Mouse (Mus musculus) ES-E14 (cell line): ENCODE data around the gene Eif4g3. TPM values are rescaled to one million over a fixed set of nuclear protein-coding genes. Genes with fewer than 3 reads are reported as not detected.

ENCODE experiments used
- DNase-seq: peaks from one replicate; pipeline ENCODE4 v3.0.0-alpha.2; 2013; ENCODE audit warnings: low read depth, low spot score
- H3K27ac ChIP-seq: 2 replicates; pipeline ENCODE4 v1.5.1; 2012; ENCODE audit warnings: low read depth, mild to moderate bottlenecking, low read length, moderate library complexity, mixed read lengths; ENCODE audit not compliant: poor library complexity, insufficient read depth, severe bottlenecking
- H3K36me3 ChIP-seq: 2 replicates; pipeline ENCODE4 v1.6.1; 2012; ENCODE audit warnings: mild to moderate bottlenecking, low read length, moderate library complexity, mixed read lengths; ENCODE audit not compliant: control insufficient read depth, poor library complexity, insufficient read depth, severe bottlenecking
- H3K4me1 ChIP-seq, 2 experiments: fragments of 150-350 bp in 1 of 2; sonication (generic) in 1 of 2; 2 replicates each; pipeline ENCODE4 v1.6.1; 2012; ENCODE audit warnings: low read length in 2 of 2, mild to moderate bottlenecking in 1 of 2, mixed read lengths in 1 of 2; ENCODE audit not compliant: control insufficient read depth in 2 of 2, insufficient read depth in 2 of 2, poor library complexity in 1 of 2
- H3K4me3 ChIP-seq, 2 experiments: fragments of 150-350 bp in 1 of 2; sonication (generic) in 1 of 2; 2 replicates each; pipeline ENCODE4 v1.5.1; 2012; ENCODE audit warnings: low read length in 2 of 2, low read depth in 1 of 2, mild to moderate bottlenecking in 1 of 2, mixed read lengths in 1 of 2; ENCODE audit not compliant: insufficient read depth in 1 of 2, poor library complexity in 1 of 2, severe bottlenecking in 1 of 2
- H3K9ac ChIP-seq: 2 replicates; pipeline ENCODE4 v1.6.1; 2012; ENCODE audit warnings: low read depth, mild to moderate bottlenecking, low read length, mixed read lengths; ENCODE audit not compliant: poor library complexity, insufficient read depth, severe bottlenecking
- H3K9me3 ChIP-seq: fragments of 150-350 bp; sonication (generic); 2 replicates; pipeline ENCODE4 v1.6.1; 2012; ENCODE audit warnings: low read depth, mild to moderate bottlenecking, low read length; ENCODE audit not compliant: control insufficient read depth, insufficient read depth
- CHD2 ChIP-seq: IDR thresholded peaks from 2 replicates; pipeline ENCODE4 v1.6.1; 2014; ENCODE audit warnings: mild to moderate bottlenecking, low read depth, low read length, inconsistent platforms
- HCFC1 ChIP-seq: IDR thresholded peaks from 2 replicates; pipeline ENCODE4 v1.6.1; 2012; ENCODE audit warnings: low read length, inconsistent platforms, borderline replicate concordance; ENCODE audit not compliant: insufficient read depth
- MAFK ChIP-seq: IDR thresholded peaks from 2 replicates; pipeline ENCODE4 v1.6.1; 2014; ENCODE audit warnings: mild to moderate bottlenecking, low read depth, low read length, inconsistent platforms; ENCODE audit not compliant: insufficient read depth
- ZC3H11A ChIP-seq: IDR thresholded peaks from 2 replicates; pipeline ENCODE4 v1.6.1; 2012; ENCODE audit warnings: low read depth, mild to moderate bottlenecking, inconsistent platforms, low read length, borderline replicate concordance
- ZNF384 ChIP-seq: IDR thresholded peaks from 2 replicates; pipeline ENCODE4 v1.6.1; 2012; ENCODE audit warnings: low read depth, low read length, inconsistent platforms
- in situ Hi-C, 2 experiments: fragments of 600-800 bp; cut with MboI; formaldehyde crosslinking; loops; one replicate each; pipeline ENCODE4 v1.15.1; 2025; ENCODE audit warnings: low sequenced_read_pairs in 2 of 2, inconsistent platforms in 1 of 2; ENCODE audit not compliant: unreplicated experiment in 2 of 2
- total RNA-seq: library from RNA; depleted of rRNA; stranded (reverse); fragments of 300-350 nt; gene quantifications from 2 replicates; pipeline ENCODE4 v1.2.3, GENCODE M21; 2012

Eif4g3 gene
- total RNA-seq, 1 experiment: 18.7 TPM

DNA sequence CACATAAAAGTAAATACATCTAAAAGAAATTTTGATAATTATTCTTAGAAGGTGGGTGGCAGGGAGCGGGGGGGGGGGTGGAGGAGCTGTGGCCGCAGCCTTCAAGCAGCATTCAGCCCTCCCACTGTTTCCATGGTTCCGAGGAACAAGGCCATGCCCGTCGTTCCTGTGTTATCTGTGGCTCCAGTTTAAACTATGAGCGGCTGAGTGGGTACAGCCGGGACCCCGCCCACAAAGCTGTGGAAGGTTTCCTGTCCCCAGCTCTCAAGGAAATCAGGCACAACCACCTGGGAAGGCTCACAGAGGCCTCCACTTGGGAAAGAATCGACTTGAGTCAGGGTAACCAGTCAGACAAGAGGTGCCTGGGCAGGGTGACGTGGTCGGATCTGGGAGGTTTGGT is 32.1 kb upstream of the Eif4g3 start:
- Histone ChIP-seq H3K36me3 (peaks cover 32% of the 10 kb centered on the region), H3K4me3 (no peak overlapping the region), H3K4me1 (no peaks in the 10 kb centered on the region), H3K27ac (no peak overlapping the region), H3K9ac (no peak overlapping the region), H3K9me3 (no peaks in the 10 kb centered on the region)
- in situ Hi-C loops: loop anchor here in 1 of 2 experiments (10.0 kb wide), 2 partner anchors 154 to 354 kb away; no protein-coding TSS in a partner anchor
- DNase-seq: no peak
- TF ChIP-seq HCFC1: no peak
- TF ChIP-seq ZC3H11A: no peak
- TF ChIP-seq MAFK: no peak
- TF ChIP-seq CHD2: no peak
- no peak for TF ChIP-seq ZNF384

DNA sequence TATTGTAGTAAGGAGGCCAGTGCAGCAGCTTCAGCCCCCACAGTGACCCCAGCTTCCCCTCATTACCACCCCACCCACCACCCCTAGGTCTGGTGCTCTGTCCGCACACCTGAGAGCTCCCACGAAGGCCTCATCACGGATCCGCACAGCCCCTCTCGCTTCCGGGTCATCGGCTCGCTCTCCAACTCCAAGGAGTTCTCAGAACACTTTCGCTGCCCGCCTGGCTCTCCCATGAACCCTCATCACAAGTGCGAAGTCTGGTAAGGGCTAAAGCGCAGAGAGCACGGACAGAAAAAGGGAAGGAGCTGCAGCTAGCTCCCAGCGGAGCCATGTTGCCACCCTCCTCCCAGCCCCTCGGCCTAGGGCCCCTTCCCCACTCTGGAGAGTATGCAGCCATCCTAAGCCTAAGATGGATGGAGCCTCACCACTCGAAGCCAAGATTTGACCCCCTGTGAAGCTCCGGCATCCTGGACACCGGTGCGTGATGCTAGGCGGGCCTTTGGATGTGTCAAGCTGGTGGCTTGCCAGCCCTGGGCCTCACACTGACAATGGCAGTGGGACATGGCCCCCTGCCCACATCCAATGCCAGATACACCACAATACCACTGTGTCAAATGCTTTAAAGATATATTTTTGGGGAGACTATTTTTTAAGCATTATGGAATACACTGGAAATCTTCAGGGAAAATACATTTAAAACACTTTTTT is 30.0 kb upstream of the Eif4g3 start:
- Histone ChIP-seq H3K9ac (no peak overlapping the region), H3K4me1 (no peaks in the 10 kb centered on the region), H3K36me3 (peaks cover 31% of the 10 kb centered on the region), H3K9me3 (no peaks in the 10 kb centered on the region), H3K4me3 (no peak overlapping the region), H3K27ac (no peak overlapping the region)
- DNase-seq: no peak
- TF ChIP-seq ZNF384: no peak
- TF ChIP-seq HCFC1: no peak
- TF ChIP-seq ZC3H11A: no peak
- no peak for TF ChIP-seq CHD2
- no peak for TF ChIP-seq MAFK
- in situ Hi-C loops: loop anchor here in 1 of 2 experiments (10.0 kb wide), 2 partner anchors 152 to 352 kb away; no protein-coding TSS in a partner anchor

DNA sequence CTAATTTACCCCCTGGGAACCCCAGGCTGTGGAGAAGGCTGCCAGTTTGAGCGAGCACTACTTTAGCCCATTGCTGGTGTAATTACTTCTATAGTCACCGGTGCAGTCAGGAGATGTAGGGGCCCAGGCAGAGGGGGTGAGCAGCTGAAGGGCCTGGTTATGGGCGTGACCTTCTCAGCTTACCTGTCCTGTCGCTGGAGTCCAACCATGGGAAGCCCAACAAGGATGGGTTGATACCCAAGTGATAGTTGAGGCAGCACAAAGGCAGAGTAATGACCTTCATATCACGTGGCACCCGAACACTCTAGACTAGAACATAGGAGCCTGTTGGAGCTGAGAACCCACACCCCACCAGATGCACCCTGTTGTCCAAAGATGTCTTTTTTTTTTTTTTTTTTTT is 29.4 kb upstream of the Eif4g3 start:
- Histone ChIP-seq H3K27ac (no peak overlapping the region), H3K9ac (no peak overlapping the region), H3K4me1 (no peaks in the 10 kb centered on the region), H3K4me3 (no peak overlapping the region), H3K36me3 (peaks cover 27% of the 10 kb centered on the region), H3K9me3 (no peaks in the 10 kb centered on the region)
- in situ Hi-C loops: loop anchor here in 1 of 2 experiments (10.0 kb wide), 2 partner anchors 151 to 351 kb away; no protein-coding TSS in a partner anchor
- DNase-seq: no peak
- TF ChIP-seq HCFC1 (no peak), CHD2 (no peak), ZC3H11A (no peak), MAFK (no peak), ZNF384 (no peak)

DNA sequence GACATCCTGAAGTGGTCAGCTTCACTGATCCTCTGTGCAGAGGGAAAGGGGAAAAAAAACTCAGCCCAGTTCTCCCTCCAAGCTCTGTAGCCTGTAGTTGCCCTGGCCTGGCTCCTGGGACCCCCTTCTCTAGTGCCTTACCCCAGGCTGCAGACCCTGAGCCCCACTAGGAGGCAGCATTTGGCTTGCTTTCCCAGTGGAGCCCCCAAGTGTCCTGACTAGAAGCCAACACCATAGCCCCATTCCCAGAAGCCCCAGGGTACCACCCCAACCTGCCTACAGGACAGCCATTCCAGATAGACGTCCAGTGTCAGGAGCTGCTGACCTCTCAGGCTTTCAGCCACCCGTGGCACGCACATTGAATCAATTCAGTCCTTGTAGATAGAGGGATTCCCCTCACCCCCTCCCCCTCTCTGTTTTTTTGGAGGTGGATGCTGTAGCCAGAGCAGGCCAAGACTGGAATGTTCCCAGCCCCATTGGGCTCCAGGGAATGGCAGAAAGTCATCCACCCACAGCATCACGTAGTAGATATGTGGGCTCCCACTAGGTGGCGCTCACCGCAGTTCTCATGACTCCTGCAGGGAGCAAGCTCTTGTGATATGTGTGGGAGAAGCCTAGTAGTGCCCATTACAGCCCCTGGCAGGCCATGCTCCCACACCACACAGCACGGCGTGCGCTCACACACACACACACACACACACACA is 28.8 kb upstream of the Eif4g3 start:
- in situ Hi-C loops: loop anchor here in 1 of 2 experiments (10.0 kb wide), 2 partner anchors 151 to 351 kb away; no protein-coding TSS in a partner anchor
- Histone ChIP-seq H3K36me3 (peaks cover 24% of the 10 kb centered on the region), H3K9ac (no peak overlapping the region), H3K27ac (no peak overlapping the region), H3K4me1 (no peaks in the 10 kb centered on the region), H3K4me3 (no peak overlapping the region), H3K9me3 (no peaks in the 10 kb centered on the region)
- DNase-seq: peak; percentile 89
- no peak for TF ChIP-seq MAFK
- 0 out of 2 replicates have a peak, but pooled peaks have one; percentile 18 for TF ChIP-seq ZC3H11A
- TF ChIP-seq ZNF384: 0 out of 2 replicates have a peak, but pooled peaks have one; percentile 20
- TF ChIP-seq CHD2: no peak
- no peak for TF ChIP-seq HCFC1
